Comparison of ENCODE assay signal across 8 mouse cellular contexts in genomic region chr3:88537146-88537545, GRCm38 (mm10). TPM values are rescaled to one million over a fixed set of nuclear protein-coding genes. Genes with fewer than 3 reads are reported as not detected.
DNase-seq lines count a peak whose midpoint lies in the region; ATAC-seq lines count a peak whose summit lies in the region.

No protein-coding gene starts in this region.

- no peaks in the 10 kb centered on the region for H3K9me3 ChIP-seq in kidney, embryonic 15.5 days (replicated peaks)
- no peaks in the 10 kb centered on the region for H3K9me3 ChIP-seq in forebrain, embryonic 12.5 days
- no peaks in the 10 kb centered on the region for H3K9me3 ChIP-seq in neural tube, embryonic 13.5 days

- peak overlapping the region; percentile 69; the same call in 1 of the 2 replicates for H3K27ac ChIP-seq in kidney, embryonic 15.5 days
- peak overlapping the region; percentile 99 for H3K27ac ChIP-seq in forebrain, embryonic 12.5 days
- H3K27ac ChIP-seq in neural tube, embryonic 13.5 days (replicated peaks), result peak overlapping the region; percentile 99; the same call in 1 of the 2 replicates

- H3K4me3 ChIP-seq in kidney, embryonic 15.5 days (replicated peaks), result peak overlapping the region; percentile 88
- peak overlapping the region; percentile 93 for H3K4me3 ChIP-seq in forebrain, embryonic 12.5 days (replicated peaks)
- peak overlapping the region; percentile 63 for H3K4me3 ChIP-seq in neural tube, embryonic 13.5 days

- WGBS in kidney, embryonic 15.5 days, result 68% methylated on average over 6 of the region's 6 CpGs
- 51% methylated on average over 6 of the region's 6 CpGs for WGBS in forebrain, embryonic 12.5 days
- WGBS in neural tube, embryonic 13.5 days, result 67% methylated on average over 6 of the region's 6 CpGs

- H3K4me2 ChIP-seq in kidney, embryonic 15.5 days, result peak overlapping the region; percentile 87
- H3K4me2 ChIP-seq in forebrain, embryonic 12.5 days, result peak overlapping the region; percentile 93
- peak overlapping the region; percentile 99 for H3K4me2 ChIP-seq in neural tube, embryonic 13.5 days

- H3K4me1 ChIP-seq in kidney, embryonic 15.5 days, result peaks cover 74% of the 10 kb centered on the region
- peaks cover 78% of the 10 kb centered on the region for H3K4me1 ChIP-seq in forebrain, embryonic 12.5 days
- H3K4me1 ChIP-seq in neural tube, embryonic 13.5 days (replicated peaks), result peaks cover 82% of the 10 kb centered on the region

- no peak for DNase-seq in kidney, adult 8-10 months
- peak; percentile 35 for DNase-seq in liver
- DNase-seq in frontal cortex, postnatal 14 days (ENCODE audit: low spot score in 2 of 2), result no peak
- DNase-seq in cerebellum, postnatal 14 days, result no peak
- no peak for DNase-seq in ovary, postnatal 14 days (ENCODE audit: low spot score)

- no peaks in the 10 kb centered on the region for H3K27me3 ChIP-seq in kidney, embryonic 15.5 days
- H3K27me3 ChIP-seq in forebrain, embryonic 12.5 days, result no peaks in the 10 kb centered on the region
- H3K27me3 ChIP-seq in neural tube, embryonic 13.5 days, result no peaks in the 10 kb centered on the region

- H3K36me3 ChIP-seq in kidney, embryonic 15.5 days, result peaks cover 52% of the 10 kb centered on the region
- H3K36me3 ChIP-seq in forebrain, embryonic 12.5 days (replicated peaks), result peaks cover 63% of the 10 kb centered on the region
- H3K36me3 ChIP-seq in neural tube, embryonic 13.5 days, result peaks cover 62% of the 10 kb centered on the region

- ATAC-seq in kidney, embryonic 15.5 days (replicated peaks; ENCODE audit: low FRiP score), result no peak
- no peak for ATAC-seq in forebrain, embryonic 12.5 days (ENCODE audit: low FRiP score)
- no peak for ATAC-seq in neural tube, embryonic 13.5 days (ENCODE audit: low read depth)

- H3K9ac ChIP-seq in kidney, embryonic 15.5 days, result peak overlapping the region; percentile 35; the same call in 1 of the 2 replicates
- peak overlapping the region; percentile 99 for H3K9ac ChIP-seq in forebrain, embryonic 12.5 days
- H3K9ac ChIP-seq in neural tube, embryonic 13.5 days, result peak overlapping the region; percentile 100

RNA-seq across cellular contexts. Expression of gene Mex3a, which starts 5.0 kb away (rescaled TPM):
- polyA plus RNA-seq in kidney, embryonic 15.5 days (2015; fragmentation: Nextera tagmentation; extraction: Ambion mirVana), result 20.9 and 22.0 TPM in 2 replicates
- 51.0 and 53.2 TPM in 2 replicates for polyA plus RNA-seq in forebrain, embryonic 12.5 days (2016; fragmentation: Nextera tagmentation; extraction: Ambion mirVana)
- 32.5 and 33.7 TPM in 2 replicates for polyA plus RNA-seq in neural tube, embryonic 13.5 days (2015; fragmentation: Nextera tagmentation; extraction: Ambion mirVana)

RNA-seq across cellular contexts. Expression of gene Rab25, which starts 11.0 kb away (rescaled TPM):
- 15.1 and 17.4 TPM in 2 replicates for polyA plus RNA-seq in kidney, embryonic 15.5 days (2015; fragmentation: Nextera tagmentation; extraction: Ambion mirVana)
- 0.82 and 1.2 TPM in 2 replicates for polyA plus RNA-seq in forebrain, embryonic 12.5 days (2016; fragmentation: Nextera tagmentation; extraction: Ambion mirVana)
- polyA plus RNA-seq in neural tube, embryonic 13.5 days (2015; fragmentation: Nextera tagmentation; extraction: Ambion mirVana), result not detected in 2 replicates

RNA-seq across cellular contexts. Expression of gene Lamtor2, which starts 15.7 kb away (rescaled TPM):
- 167 and 173 TPM in 2 replicates for polyA plus RNA-seq in kidney, embryonic 15.5 days (2015; fragmentation: Nextera tagmentation; extraction: Ambion mirVana)
- polyA plus RNA-seq in forebrain, embryonic 12.5 days (2016; fragmentation: Nextera tagmentation; extraction: Ambion mirVana), result 137 and 138 TPM in 2 replicates
- polyA plus RNA-seq in neural tube, embryonic 13.5 days (2015; fragmentation: Nextera tagmentation; extraction: Ambion mirVana), result 161 and 170 TPM in 2 replicates

RNA-seq across cellular contexts. Expression of gene Ubqln4, which starts 16.4 kb away (rescaled TPM):
- polyA plus RNA-seq in kidney, embryonic 15.5 days (2015; fragmentation: Nextera tagmentation; extraction: Ambion mirVana), result 54.0 and 57.9 TPM in 2 replicates
- polyA plus RNA-seq in forebrain, embryonic 12.5 days (2016; fragmentation: Nextera tagmentation; extraction: Ambion mirVana), result 64.1 and 64.4 TPM in 2 replicates
- polyA plus RNA-seq in neural tube, embryonic 13.5 days (2015; fragmentation: Nextera tagmentation; extraction: Ambion mirVana), result 38.4 and 40.6 TPM in 2 replicates

RNA-seq across cellular contexts. Expression of gene Lmna, which starts 27.4 kb away (rescaled TPM):
- polyA plus RNA-seq in kidney, embryonic 15.5 days (2015; fragmentation: Nextera tagmentation; extraction: Ambion mirVana), result 89.2 and 92.0 TPM in 2 replicates
- 23.2 and 25.8 TPM in 2 replicates for polyA plus RNA-seq in forebrain, embryonic 12.5 days (2016; fragmentation: Nextera tagmentation; extraction: Ambion mirVana)
- polyA plus RNA-seq in neural tube, embryonic 13.5 days (2015; fragmentation: Nextera tagmentation; extraction: Ambion mirVana), result 41.9 and 45.3 TPM in 2 replicates

Comparison
In these comparisons a context has a peak if more than half of its experiments do, and no peak if none do; other contexts are left out.
1. H3K9ac ChIP-seq: peak in every context shown above with its lines; median percentile 100 in neural tube, embryonic 13.5 days; 99 in forebrain, embryonic 12.5 days; 35 in kidney, embryonic 15.5 days.